Mouse (Mus musculus) c-Kit-positive CD71-positive TER-119-negative erythroid progenitor cells, embryonic 14.5 days (primary cell): ENCODE data around the gene Brca2.

Source experiments
- DNase-seq: peaks from one replicate; pipeline ENCODE4 v3.0.0-alpha.2; 2013; ENCODE audit warnings: low read depth

The Brca2 gene

DNA sequence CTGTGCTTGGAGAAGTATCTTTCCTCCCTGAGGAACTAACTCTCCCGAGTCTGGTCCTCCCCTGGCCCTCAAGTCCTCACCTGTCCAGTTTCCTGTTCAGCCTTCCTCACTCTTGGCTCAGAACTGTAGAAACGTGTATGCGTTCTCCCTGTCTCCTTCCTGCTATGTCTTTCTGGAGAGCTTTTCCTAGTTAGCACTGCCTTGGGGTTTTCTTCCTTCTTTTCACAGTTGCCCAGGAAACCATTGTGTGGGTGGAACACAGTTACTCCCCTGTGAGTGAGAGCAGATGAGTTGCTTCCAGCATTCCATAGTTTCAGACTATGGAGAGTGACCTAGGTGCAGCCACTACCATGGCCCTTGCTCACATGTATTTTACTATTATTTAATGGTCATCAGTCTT, 43.8 kb downstream of the Brca2 start:
- DNase-seq: no peak

DNA sequence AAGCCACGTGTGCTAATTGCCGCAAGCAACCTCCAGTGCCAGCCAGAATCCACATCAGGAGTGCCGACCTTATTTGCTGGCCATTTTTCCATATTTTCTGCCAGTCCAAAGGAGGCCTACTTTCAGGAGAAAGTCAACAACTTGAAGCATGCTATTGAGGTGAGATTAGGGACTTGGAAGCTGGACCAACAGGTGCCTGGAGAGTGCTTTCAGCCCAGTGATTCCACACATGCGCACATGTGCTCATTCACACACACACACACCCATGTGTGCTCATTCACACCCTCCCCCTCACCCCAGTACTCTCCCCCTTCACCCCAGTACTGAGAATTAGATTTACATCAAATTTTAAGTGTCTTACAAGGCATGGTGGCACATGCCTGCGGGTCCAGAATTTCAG, 44.5 kb downstream of the Brca2 start:
- DNase-seq: no peak

DNA sequence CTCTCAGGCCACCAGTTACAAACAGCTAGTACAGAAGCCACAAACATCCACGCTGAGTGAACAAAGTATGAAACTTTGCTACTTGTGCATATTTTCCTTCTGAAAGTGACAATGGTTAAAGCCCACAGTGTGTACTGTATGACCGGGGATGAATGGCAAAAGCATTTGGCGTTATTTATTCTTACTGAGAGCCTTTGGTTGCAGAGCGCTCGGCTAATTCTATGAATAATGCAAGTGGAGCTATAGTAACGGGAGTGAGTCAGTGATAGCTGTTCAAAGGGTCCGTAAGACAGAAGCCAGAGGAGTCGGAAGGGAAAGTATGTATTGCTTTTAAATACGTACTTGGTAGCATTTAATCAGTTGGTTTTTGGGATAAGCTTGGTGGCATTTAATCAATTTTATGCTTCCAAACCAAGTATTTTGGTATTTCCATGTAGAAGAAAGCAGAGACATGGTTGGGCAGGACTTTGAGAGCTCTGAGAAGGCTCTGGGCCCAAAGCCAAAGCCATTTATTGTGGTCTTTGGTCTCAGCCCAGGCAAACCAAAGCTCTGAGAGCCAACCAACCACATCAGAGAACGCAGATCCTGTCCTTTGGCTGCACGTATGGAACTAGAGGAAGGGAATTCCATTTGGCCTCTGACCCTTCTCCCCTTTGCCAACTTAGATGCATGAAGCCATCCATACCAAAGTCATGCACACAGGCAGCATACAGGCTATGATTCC, 48.2 kb downstream of the Brca2 start:
- no peak for DNase-seq

DNA sequence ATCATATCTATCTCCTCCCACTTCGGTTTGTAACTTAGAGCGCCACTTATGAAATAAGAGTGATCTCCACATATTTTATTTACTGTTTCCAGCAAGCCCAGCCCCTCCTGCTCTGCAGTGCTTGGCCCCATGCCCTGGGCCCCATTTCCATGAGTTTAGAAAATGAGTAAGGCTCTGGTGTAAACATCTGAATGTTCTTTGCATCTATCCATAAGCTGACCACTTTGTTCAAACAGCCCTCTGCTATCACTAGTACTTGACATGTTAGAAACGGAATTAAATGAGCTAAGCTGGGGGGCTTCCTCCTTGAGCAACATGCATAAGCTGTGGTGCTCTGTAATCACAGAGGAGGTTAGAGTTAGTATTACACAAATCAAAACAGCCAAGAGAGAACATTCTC, 52.0 kb downstream of the Brca2 start:
- no peak for DNase-seq

DNA sequence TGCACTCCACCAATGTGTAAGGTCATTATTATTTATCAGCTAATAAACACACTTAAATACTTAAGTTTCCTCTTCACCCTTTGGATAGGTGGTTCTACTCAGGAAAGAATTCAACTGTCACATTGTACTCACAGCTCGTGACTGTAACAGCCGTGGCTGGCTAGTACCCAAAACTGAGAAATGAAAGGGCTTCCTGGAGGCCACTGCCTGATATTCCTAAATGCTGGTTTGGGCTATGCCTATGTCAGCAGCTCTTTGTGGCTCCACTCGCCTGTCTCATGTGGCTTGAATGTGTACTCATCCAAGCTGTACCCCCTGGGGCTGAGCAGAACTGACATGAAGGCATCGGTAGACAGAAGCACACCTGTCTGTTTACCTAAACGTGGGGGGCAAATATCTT, 52.5 kb downstream of the Brca2 start:
- DNase-seq: no peak

DNA sequence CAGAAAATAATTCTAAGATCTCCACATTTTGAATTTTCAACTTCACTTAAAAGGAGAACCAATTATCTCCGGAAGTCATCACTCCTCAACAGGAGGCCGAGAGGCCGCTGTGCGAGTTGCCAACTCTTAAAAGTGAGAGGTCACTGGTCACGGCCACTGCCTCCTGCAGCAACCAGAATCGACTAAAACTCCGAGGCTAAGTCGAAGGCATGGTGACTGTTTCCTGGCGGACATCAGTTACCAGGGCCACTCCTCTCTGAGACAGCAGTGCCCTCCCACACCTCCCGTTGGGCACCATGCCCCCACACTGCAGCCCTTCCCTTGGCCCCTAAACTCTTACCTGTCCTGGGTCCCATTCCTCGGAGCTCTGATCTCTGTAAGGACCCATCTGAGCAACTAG, 54.4 kb downstream of the Brca2 start:
- DNase-seq: no peak

DNA sequence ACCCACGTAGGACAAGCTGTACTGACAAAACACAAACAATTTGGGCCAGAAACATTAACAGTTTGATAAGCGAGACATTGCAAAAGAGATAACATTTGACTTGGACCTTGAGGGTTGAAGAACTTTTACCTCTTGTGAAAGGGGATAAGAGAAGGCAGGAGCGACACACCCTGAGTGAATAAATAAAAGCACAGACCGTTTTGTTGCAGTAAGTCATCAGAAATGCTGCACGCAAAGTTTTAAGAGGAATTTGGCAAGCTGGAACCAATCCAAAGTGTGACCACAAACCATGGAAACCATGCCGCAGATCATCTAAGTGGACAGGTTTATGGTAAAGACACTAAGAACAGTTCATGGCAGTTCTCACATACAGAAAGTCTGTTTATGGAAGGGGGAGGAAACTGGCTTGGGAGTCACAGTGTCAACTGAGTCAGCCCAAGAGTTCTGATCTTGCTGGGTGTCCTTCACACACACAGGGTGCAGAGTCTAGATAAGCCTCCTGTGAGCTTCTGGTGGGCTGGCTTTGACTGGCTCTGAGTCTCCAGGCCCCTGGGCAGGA, 56.3 kb downstream of the Brca2 start:
- peak; percentile 69 for DNase-seq

DNA sequence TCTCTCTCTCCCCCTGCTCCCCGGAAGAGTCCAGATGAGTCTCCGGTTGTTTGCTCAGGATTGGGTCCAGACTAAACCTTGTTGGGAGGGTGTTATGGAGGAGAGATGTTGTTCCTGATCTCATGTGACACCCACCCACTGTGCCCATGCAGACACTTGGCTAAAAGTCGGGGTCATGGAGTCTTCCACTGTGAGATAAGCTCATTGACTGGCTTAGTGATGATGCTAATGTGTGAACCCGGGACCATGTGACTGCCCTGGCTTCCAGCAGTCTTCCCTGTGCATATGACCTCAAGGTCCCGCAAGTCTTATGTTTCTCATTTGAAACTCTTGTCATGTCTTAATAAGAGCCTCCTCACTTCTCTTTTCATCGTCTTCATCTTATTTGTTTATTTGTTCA, 58.8 kb downstream of the Brca2 start:
- DNase-seq: no peak

DNA sequence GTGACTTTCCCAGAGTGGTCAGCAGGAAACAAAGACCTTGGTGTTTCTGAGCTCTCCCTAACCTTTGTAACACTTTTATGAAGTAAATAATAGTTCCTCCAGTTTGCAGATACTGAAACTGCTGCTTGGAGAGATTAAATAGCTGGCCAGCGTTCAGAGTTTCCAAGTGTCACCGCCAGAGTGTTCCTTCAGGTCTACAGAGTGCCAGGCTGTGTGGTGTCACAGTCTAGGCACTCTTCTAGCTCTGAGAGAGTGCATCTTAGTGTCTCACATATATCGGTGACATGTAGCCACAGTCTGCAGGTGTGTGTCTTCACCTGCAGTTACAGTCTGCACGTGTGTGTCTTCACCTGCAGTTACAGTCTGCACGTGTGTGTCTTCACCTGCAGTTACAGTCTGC, 60.8 kb downstream of the Brca2 start:
- DNase-seq: no peak

DNA sequence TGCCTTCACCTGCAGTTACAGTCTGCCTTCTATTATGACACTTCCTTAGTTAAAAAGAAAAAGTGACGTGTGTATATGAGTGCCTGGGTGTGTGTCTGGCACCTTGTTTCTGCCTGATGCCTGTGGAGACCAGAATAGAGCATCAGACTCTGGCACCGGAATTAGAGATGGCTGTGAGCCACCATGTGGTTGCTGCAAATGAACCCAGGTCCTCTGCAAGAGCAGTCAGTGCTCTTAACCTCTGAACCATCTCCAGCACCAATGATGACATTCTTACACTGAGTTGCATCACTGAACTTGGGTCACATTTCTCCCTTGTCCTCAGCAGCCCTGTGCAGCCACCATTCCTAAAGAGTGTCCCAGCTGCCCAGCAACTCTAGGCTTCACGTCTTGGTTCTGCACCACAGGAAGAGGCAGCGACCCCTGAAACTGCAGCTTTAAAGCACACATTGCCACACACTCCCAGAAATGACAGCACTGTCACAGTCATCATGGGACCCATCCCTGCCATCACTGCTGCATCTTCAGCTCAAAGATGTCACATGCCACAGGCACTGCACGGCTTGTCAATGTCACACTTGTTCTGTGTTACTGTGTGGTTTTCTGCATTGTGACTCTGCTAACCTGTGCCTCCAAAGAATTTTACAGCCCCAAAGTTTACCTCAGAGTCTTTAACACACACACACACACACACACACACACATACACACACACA, 61.3 kb downstream of the Brca2 start:
- no peak for DNase-seq

DNA sequence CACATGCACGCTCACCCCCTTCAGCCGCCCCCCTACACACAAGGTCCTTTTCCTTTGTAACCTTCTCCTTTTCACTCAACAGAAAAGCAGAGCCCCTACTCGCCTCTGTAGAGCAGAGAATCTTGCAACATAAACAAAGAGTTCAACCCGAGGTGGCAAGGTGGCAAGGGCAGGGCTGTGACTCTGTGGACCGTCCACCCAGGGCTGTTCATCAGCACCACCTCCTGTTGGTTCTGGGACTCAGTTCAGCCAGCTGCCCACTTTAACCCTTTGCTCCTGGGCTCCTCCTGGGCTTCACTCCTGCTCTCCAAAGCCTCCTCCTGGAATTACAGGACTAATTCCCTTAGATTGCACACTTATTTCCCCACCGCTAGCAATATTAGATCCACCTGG, 61.9 kb downstream of the Brca2 start:
- DNase-seq: no peak

DNA sequence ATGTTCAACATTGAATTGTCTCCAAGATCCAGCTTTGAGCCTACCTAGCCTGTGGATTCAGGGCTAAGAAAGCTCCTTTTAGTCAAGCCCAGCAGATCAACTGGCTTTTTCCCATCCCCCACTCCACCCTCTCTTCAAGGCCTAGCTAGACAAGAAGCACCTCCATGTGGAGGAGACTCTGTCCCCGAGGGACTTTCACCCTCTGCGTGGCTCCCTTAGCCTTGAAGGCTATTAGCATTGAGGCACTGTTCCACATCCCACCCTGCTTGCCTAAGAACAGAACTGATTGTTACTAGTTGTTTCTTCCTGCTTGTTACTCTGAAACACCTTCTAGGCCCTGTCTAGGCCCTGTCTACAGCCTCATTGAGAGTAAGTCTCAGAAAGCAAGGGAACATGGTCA, 67.5 kb downstream of the Brca2 start:
- no peak for DNase-seq

DNA sequence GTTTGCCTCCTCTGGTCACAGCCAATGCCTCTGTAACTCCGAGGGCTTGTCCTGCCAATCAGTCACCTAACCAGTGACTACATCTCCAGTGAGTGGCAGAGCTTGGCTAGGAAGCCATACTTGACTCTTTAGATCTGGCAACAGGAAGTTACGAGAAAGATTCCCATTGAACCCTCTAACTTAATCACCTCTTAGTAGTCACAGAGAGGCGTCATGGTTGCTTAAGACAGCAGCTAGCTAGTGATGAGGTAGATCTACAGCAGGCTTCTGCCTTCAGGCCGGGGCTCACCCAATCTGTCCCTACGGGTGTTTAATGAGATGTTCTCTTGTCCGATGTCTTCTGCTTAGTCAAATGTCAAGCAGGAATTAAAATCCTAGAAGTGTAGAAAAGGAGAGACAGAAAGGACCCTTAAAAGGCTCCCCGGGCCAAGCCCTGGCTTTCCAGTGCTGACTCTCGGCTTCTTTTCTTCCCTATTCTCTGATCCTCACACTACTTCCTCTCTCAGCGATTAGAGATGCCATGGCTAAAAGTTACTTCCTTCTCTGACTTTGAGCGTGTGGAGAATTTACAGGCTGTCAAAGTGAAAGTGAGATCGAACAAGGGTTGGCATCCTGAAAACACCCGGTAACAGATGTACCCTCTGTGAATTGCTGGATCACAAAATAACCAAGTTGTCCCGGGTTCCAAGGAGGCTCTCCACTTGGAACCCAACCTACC, 69.9 kb downstream of the Brca2 start:
- DNase-seq: no peak

DNA sequence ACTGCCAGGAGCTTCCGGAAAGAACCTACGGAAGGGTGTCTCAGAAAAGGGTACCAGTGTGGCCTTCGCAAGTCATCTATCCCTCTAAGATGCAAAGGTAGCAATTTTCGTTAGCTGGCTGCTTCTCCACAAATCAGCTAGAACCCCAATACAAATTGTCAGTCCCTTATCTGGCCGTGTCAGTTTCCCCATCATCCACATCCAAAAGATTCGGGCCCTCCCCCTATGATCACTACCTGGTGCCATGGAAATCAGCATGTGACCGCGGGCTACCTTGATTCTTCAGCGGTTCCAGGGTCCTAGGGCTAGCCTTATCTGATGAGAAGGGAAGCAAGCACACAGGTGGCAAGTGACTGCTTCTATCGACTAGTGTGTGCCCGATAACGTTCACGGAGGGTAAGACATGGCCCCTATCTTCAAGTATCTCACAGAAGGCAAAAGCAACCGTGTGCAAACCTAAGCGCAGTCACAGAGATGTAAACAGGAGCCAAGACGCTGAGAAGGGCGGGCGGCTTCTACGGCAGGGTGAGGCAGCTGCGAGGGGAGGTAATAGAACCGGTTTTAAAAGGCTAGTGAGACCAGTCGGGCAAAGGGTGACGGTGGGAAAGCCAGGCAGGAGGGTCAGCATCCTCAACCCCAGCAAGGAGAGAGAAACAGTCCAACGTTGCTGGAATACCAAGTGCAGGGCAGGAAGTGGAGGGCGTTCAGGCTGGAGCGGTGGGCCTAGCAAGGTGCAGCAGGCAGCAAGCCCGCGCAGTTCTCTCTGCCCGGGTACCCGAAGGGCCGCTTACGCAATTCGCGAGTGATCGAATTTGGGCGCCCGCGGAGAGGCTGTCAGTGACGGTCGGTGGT, 70.7 kb downstream of the Brca2 start:
- peak; percentile 63 for DNase-seq

DNA sequence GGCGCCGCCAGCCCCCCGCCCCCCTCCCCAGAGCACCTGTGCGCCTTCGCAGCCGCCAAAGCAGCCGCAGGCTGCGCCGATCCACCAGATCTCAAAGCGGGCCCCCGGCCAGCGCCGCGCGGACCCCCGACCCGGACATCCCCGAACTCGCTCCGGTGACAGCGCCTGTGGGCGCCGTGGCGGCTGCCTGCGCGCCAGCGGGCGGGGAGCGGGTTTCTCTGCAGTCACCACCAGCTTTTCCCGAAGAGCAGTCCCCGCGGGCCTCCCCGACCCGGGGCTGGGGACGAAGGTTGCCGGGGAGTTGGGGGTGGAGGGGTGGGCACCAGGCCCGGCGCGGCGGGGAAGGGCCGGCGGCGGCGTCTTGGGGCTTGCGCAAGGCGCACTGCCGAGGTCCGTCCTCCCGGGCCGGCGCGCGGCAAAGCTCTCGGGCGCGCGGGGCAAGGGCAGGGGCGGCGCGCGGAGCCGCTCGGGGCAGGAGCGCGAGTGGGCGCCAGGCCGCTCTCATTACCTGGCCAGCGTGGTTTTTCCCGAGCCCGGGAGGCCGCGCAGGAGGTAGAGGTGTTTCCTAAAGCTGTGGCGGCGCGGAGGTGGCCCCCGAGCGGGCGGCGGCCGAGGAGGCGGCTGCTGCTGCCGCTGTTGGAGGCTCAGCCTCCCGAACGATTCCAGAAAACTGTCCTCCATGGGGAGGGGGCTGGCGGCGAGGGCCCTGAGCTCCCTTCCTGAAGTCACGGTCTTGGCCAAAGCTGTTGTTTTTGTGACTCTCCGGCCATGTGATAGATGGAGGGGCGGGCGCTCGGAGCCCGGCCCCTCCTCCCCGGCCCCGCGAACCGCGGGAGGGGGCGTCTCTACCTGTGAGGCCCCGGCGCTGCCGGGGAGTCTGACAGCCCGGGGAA, 71.6 kb downstream of the Brca2 start:
- no peak for DNase-seq

DNA sequence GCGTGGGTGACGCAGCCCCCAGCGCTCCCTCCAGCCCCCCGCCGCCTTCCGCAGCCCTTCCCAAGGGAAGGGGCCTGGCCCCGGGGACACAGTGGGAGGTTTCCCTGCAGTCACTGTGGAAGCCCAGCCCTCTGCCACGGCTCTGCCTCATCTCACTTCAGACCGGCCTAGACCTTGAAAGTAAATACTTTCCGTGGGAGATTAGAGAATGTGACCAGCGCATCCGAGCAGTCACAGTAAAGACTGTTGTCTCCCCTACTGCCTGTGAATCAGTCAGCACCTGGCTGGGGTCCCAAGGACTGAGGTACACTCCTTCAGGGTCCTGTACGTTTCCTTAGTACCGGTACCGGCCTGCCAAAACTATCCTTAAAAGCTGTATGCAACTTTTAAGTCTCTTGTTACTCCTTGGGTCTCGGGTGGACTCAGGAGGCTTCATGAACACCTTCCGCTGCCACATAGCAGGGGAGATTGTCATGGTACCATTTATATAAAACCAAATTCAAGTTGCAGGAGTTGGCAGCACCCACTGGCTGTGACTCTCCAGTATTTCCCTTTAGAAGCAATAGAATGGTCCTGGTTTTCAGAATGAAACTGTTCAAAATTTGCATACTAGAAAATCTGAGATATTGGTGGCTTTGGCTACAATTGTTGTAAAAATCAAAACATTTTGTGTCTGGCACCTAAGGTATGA, 72.4 kb downstream of the Brca2 start:
- DNase-seq: no peak

DNA sequence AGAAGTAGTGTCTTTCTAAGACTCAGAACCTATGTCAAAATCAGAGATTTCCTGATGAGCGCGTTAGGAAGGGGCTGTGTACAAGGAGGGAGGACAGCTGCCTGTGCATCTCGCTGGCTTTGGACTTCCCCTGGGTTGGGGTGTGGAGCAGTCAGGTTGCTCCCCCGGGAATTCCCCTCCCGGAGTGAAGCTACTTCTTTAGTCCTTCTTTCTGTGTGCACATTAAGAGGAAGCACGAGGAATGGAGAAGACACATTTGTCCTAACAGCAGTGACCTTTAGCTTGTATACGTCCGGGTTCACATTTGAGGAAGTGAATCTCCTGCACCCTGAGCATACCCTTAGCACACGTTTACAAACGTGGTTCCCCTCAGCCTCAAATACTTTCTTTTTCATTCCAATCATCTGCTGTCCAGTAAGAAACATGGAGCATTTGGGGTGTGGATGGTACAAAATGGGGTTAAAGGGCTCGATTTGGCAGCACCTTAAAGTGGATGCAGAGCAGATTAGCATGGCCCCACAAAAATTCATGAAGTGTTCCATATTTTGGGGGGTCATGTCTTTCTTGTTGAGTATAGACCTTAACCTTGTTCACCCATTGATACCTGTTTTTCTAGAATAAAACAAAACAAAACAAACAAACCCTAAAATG, 73.1 kb downstream of the Brca2 start:
- DNase-seq: no peak

DNA sequence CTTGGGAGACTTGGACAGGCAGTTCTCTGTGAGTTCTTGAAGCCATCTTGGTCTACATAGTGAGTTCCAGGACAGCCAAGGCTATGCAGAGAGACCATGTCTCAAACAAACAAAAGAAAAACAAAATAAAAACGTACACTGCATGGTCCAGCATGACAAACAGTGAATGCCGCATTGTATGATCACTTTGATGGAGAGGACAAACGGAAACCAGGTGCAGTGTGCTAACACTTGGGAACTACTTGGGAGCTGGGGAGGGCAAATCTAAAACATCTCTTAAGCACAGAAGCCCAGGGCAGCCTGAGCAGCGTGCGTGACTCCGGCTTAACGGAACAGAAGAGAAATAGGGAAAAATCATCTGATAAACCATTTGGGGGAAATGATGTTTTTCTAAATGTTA, 74.7 kb downstream of the Brca2 start, which contains the start of gene N4bp2l1:
Gene N4bp2l1, minus strand, starts transcription at position 101 of the 400 bp plus-strand sequence.
- no peak for DNase-seq

DNA sequence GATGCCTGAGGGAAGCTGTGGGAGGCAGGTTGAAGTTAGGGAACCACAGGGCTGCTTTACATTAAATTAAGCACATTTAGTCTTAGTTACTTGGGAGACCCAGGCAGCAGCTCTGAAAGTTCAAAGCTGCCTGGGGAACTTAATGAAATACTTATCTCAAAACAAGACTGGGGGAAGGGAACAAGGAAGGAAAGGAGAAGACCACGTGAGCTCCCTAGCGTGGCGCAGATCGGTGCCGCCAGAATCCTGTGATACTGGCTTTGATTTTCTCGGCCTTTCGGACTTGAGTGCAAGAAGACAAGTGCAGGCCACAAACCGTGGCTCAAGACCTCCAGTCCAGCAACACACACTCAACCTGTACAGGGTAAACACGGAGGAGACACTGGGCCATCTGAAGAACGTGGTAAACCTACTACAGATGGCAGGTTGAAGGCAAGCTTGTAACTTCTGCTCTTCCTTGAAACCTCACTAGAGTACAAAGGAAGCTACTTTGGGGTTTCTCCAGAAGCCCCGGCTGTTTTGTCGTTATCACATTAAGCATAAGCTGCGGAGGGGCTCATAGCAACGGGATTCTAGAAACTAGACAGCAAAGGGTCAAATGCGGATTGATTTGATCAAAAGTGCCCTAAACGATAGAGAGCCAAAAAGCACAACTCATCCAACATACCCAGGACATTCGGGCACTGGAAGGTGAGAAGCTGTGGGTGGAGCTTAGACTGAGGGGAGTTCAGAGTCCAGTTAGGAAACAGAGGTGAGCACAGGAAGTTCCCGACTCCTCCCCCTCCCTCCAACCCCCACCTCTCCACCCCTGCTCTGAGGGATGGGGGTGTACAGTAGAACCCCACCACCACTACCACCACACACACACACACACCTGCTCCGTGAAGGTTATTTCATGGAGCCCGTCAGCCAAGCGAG, 76.0 kb downstream of the Brca2 start:
- DNase-seq: no peak
